Mouse (Mus musculus): ENCODE data around the gene Lman2.

Gene Lman2

GRCm38 (mm10) chr13:55371007-55371681 is 8.6 kb upstream of the Lman2 start:
- no peak for DNase-seq (ENCODE audit: low read depth)

GRCm38 (mm10) chr13:55370234-55370633 is 7.7 kb upstream of the Lman2 start:
- no peak for DNase-seq (ENCODE audit: low read depth)

GRCm38 (mm10) chr13:55369531-55370114 is 7.0 kb upstream of the Lman2 start, which contains the start of gene Rgs14:
Gene Rgs14, plus strand, starts transcription at chr13:55369732.
- DNase-seq (ENCODE audit: low read depth), result peak; percentile 95

- DNase-seq (ENCODE audit: low read depth), result peak; percentile 78
These were observed 5.8 kb upstream of the Lman2 start for GRCm38 (mm10) chr13:55368401-55368800.

- no peak for DNase-seq (ENCODE audit: low read depth)
These were observed 570 bp downstream of the Lman2 start for GRCm38 (mm10) chr13:55361974-55362452.

GRCm38 (mm10) chr13:55361145-55361544 is 1.4 kb downstream of the Lman2 start:
- peak; percentile 48 for DNase-seq (ENCODE audit: low read depth)

GRCm38 (mm10) chr13:55346745-55347144 is 15.8 kb downstream of the Lman2 start:
- no peak for DNase-seq (ENCODE audit: low read depth)

- no peak for DNase-seq (ENCODE audit: low read depth)
These were observed 18.3 kb downstream of the Lman2 start for GRCm38 (mm10) chr13:55344286-55344685.

GRCm38 (mm10) chr13:55342469-55342868 is 20.1 kb downstream of the Lman2 start:
- no peak for DNase-seq (ENCODE audit: low read depth)

- DNase-seq (ENCODE audit: low read depth), result peak; percentile 57
These were observed 23.3 kb downstream of the Lman2 start for GRCm38 (mm10) chr13:55339259-55339658.

- DNase-seq (ENCODE audit: low read depth), result no peak
These were observed 24.2 kb downstream of the Lman2 start for GRCm38 (mm10) chr13:55338131-55339054.

- no peak for DNase-seq (ENCODE audit: low read depth)
These were observed 25.1 kb downstream of the Lman2 start for GRCm38 (mm10) chr13:55337341-55337975.

GRCm38 (mm10) chr13:55335701-55336100 is 26.9 kb downstream of the Lman2 start:
- DNase-seq (ENCODE audit: low read depth), result no peak

GRCm38 (mm10) chr13:55332331-55332730 is 30.3 kb downstream of the Lman2 start:
- no peak for DNase-seq (ENCODE audit: low read depth)

GRCm38 (mm10) chr13:55330567-55331400 is 31.8 kb downstream of the Lman2 start:
- no peak for DNase-seq (ENCODE audit: low read depth)

- DNase-seq (ENCODE audit: low read depth), result peak; percentile 95
These were observed 32.7 kb downstream of the Lman2 start, which contains the start of gene Mxd3 for GRCm38 (mm10) chr13:55329683-55330566. Gene Mxd3, minus strand, starts transcription at chr13:55329823.

- DNase-seq (ENCODE audit: low read depth), result no peak
These were observed 33.4 kb downstream of the Lman2 start for GRCm38 (mm10) chr13:55329109-55329682.

GRCm38 (mm10) chr13:55328641-55329040 is 33.9 kb downstream of the Lman2 start:
- DNase-seq (ENCODE audit: low read depth), result no peak

GRCm38 (mm10) chr13:55328171-55328570 is 34.4 kb downstream of the Lman2 start:
- DNase-seq (ENCODE audit: low read depth), result no peak

GRCm38 (mm10) chr13:55327633-55328032 is 35.0 kb downstream of the Lman2 start:
- peak; percentile 97 for DNase-seq (ENCODE audit: low read depth)

Data from 416B (cell line).